Mouse (Mus musculus) adrenal gland, adult (tissue): ENCODE data around the gene Grip1.

Experiments
- DNase-seq, 2 experiments: peaks; one replicate each; pipeline ENCODE4 v3.0.0; 2022 to 2023; ENCODE audit warnings: low spot score in 1 of 2; ENCODE audit not compliant: inconsistent age in 2 of 2

Grip1 gene

GRCm38 (mm10) chr10:119457121-119457520 is 3.5 kb downstream of the Grip1 start:
- no peak for DNase-seq

- DNase-seq: no peak
Observed at GRCm38 (mm10) chr10:119458991-119459390, 5.4 kb downstream of the Grip1 start.

- DNase-seq: no peak
Observed at GRCm38 (mm10) chr10:119463345-119463744, 9.7 kb downstream of the Grip1 start.

GRCm38 (mm10) chr10:119463793-119464192 is 10.2 kb downstream of the Grip1 start:
- DNase-seq: no peak

DNA sequence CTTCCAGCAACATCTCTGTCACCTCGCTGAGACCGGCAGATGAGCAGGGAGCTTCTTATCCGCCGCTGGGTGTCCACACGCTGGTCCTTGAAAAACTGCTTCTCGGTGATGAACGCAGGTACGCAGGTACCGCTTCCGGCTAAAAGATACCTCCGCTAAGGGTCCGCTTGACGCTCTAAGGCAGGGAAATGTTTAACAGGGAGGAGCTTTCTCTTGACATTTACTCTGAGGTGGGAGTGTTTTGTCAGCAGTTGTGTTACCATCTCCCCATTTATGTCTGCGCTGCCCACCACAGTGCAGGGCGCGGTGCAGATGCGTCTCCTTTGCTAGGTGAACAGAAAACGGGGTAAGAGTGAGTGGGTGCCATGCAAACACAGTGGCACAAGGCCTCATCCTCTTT is 14.3 kb downstream of the Grip1 start:
- no peak for DNase-seq

DNA sequence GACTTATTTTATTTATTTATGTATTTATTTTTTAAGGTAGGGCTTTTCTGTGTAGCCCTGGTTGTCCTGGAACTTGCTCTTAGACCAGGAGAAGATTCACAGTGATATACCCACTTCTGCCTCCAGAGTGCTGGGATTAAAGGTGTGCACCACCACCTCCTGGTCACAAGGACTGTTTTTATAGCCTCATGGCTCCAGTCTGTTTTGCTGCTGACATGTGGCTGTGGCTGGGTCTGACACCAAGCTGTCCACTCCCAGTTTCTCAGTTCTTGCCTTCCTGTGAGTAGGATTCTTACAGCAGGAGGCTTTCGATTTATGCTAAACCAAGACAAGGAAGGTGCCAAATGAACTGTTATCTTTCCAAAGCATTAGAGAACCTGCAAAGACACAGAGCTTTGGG is 16.5 kb downstream of the Grip1 start:
- DNase-seq: no peak

- no peak for DNase-seq
Observed at GRCm38 (mm10) chr10:119475166-119475565, 21.5 kb downstream of the Grip1 start.

GRCm38 (mm10) chr10:119477661-119478060 is 24.0 kb downstream of the Grip1 start:
- DNase-seq: no peak

GRCm38 (mm10) chr10:119483068-119483705 is 29.6 kb downstream of the Grip1 start:
- no peak for DNase-seq

GRCm38 (mm10) chr10:119483766-119484165 is 30.1 kb downstream of the Grip1 start:
- no peak for DNase-seq

GRCm38 (mm10) chr10:119486936-119487335 is 33.3 kb downstream of the Grip1 start:
- no peak for DNase-seq

GRCm38 (mm10) chr10:119490831-119491230 is 37.2 kb downstream of the Grip1 start:
- DNase-seq: no peak

- DNase-seq: no peak
Observed at GRCm38 (mm10) chr10:119495317-119495716, 41.7 kb downstream of the Grip1 start.

DNA sequence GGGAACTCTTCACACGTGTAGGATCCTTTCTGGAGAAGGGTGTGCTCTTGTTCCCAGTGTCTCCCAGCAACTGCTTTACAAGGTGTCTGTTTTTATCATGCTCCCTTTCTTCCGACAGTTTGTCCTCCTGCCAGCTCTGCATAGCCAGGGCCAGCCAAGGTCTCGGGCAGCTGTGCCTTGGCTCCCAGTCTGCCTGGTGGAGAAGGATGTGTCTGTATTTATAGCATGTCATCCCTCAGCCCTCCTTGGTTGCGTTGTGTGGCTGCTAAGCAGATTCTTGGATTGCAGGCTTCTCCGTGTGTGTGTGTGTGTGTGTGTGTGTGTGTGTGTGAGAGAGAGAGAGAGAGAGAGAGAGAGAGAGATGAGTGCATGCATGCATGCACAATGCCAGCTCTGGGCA is 42.6 kb downstream of the Grip1 start:
- peak in 1 of 2 experiments; percentile 36 for DNase-seq

DNA sequence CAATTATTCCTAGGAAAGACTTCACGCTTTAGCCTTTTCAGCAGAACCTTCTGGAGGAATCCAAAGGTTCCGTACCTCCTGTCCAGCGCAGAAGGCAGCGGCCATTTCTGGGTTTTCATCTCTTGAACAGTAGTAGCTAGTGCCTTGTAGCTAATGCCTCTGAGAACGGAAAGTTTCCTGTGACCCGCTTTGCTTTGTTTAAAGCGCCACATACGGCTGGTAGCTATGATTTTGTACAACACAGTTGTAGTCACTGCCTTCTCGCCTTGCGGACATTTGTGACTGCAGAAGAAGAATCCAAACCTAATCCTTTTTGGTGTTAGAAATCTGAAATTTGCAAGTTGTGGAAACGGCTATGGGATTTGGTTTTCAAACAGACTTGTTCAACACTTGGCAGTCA is 68.1 kb downstream of the Grip1 start:
- DNase-seq: no peak

DNA sequence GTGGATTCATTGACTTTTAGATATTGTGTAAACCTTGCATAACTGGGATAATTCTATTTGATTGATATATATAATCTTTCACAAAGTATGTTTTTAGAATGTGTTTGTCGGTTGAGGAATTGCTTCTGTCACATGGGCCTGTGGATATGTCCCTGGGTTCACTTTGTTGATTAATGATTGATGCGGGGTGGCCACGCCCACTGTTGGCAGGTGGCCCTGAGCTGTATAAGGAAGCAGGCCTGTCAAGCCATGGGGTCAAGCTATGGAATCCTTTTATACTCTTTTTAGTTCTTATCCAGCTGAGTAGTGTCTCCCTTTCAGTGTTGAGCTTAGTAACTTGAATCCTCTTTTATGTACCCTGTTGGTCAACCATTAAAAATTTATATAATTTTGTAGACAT is 72.1 kb downstream of the Grip1 start:
- no peak for DNase-seq

DNA sequence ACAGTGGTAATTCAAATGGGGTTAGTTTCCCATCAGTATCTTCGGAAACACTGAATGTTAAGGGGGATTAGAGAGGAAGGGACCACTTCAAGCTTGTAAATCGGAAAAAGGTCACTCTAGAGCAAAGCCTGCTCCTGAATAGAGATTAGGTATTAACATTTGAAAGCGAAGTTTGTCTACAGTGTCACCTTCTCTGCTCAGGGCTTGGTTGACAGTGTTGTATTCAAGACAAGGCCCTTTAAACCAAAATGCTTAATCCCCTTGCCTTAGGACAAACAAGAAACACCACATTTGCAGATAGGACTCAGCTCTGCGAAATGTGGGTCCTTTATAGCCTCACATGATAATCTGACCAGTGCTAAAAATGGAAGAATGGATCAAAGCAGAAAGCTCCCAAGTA is 81.2 kb downstream of the Grip1 start:
- DNase-seq: no peak

DNA sequence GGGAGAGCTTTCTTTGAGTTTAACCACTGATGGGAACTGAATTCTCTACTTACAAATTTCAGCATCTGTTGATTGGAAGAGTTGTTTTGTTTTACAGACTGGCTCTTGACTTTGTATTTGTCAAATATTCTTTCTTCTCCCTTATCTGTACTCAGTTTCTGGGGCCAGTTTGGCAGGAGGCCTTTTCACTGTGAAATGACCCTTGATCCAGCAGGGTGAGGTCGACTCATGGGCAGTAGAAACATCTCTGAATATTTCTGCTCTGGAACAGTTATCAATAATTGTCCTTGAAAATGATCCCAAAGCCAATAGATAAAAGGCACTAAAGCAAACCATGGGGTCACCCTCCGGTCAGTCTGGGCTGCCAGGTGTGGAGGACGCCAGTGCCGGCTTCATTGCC is 88.0 kb downstream of the Grip1 start:
- DNase-seq: no peak

- DNase-seq: no peak
Observed at GRCm38 (mm10) chr10:119543771-119544170, 90.1 kb downstream of the Grip1 start.

GRCm38 (mm10) chr10:119544743-119545142 is 91.1 kb downstream of the Grip1 start:
- no peak for DNase-seq

DNA sequence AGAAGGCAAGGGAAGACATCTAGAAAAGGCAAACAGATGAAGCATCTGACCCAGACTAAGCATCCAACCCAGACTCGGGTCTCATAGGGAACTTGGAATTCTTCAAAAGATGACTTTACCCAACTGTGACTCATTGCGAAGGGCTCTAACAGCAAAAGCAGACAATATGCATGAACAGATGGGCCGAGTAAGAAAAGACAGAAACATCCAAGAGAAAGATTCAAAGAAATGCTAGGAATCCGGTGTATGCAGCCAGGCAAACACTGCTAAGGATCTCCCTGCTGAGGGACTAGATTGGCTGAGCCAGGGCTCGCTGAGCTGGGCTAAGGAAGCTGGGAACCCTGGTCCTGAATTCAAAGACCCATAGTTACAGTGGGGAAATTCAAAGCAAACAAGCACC is 94.2 kb downstream of the Grip1 start:
- no peak for DNase-seq

GRCm38 (mm10) chr10:119548774-119549173 is 95.1 kb downstream of the Grip1 start:
- DNase-seq: no peak

DNA sequence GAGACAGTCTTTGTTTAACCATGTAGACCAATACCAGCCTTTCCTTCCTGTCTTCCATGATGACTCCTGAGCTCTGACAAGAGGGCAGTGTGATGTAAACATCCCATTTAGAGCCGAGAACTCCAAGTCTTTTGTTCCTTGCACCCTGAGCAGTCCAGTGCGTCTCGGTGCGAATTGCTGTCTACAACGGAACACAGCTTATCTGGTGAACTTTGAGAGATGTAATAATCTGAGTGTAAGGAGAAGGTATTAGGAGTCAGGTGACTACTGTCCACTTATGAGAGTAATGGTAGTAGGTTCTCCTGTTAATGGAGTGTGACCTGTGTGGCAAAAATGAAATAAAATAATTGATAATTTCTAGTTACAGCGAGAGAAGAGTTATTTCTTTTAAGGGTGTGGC is 97.0 kb downstream of the Grip1 start:
- no peak for DNase-seq
